Mouse (Mus musculus): ENCODE results near the gene Gm4969.

Gene Gm4969

DNA sequence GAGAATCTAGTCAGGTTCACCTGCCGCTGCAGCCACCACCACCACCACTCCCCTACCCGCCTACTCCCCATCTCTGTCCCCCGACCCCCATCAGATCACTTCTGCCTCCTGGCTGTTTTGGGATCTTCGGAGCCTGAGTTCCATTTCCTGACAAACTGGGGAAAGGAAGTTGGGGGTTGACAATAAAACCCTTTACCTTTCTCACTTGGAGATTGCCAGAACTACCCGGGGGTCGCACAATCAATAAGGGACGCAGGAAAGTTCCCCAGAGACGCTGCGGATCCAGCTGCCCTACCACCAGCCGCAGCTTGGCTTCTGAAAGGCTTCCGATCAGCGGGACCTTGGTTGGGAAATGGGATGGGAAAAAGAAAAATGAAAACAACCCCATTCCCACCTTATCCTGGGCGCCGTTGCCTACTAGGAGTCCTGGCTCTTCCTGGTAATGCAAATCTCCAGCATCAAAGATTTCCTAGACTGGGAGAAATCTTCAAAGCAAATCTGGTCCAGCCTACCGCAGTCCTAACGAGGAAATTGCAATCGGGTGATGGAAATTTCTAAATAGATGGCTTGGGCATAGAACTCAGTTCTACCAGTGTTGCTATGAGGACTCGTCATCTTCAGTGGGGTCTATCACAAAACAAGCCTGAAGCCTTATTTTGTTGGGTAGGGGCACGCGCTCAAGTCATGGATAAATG is 30.2 kb upstream of the Gm4969 start:
- TF ChIP-seq POU5F1 (IDR thresholded peaks at IDR 0.05; ENCODE audit: borderline replicate concordance, low read length): no peak
- TF ChIP-seq NANOG (IDR thresholded peaks at IDR 0.05; ENCODE audit: borderline replicate concordance, low read length): no peak
- no peak for TF ChIP-seq CTCF (conservative IDR thresholded peaks at IDR 0.05; ENCODE audit: low read length)
- Histone ChIP-seq H3K27me3 (ENCODE audit: insufficient read depth, low read length) (no peaks in the 10 kb centered on the region), H3K36me3 (ENCODE audit: insufficient read depth, low read length) (peaks cover 50% of the 10 kb centered on the region), H3K4me3 (replicated peaks; ENCODE audit: low read length) (peak overlapping the region; percentile 99), H3K4me1 (replicated peaks; ENCODE audit: low read depth, low read length) (peaks cover 40% of the 10 kb centered on the region), H3K9me3 (ENCODE audit: low read length) (no peaks in the 10 kb centered on the region)

DNA sequence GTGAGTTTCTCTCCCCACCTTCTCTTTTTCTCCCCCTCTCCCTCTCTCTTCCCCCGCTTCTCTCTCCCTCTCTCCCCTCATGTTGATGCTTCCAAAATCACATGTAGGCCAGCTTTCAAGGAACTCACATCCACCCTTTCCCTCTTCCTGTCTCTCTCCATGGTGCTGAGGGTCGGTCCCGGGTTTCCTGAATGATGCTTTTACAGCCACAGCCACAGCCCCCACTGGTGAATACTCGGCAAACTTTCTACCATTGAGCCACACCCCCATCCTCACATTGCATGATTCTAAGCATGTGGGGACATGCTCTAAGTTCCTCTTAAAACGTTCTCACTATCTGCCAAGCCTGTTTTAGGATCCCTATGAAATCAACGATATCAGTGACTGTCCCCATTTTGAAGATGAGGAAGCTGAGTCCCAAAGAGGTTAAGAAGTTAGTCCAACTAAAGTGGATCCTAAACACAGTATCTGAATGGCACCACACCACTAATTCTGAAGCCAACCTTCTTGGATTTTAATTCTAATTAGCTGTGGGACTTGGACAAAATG is 29.4 kb upstream of the Gm4969 start:
- TF ChIP-seq NANOG (IDR thresholded peaks at IDR 0.05; ENCODE audit: borderline replicate concordance, low read length) (no peak), CTCF (conservative IDR thresholded peaks at IDR 0.05; ENCODE audit: low read length) (no peak), POU5F1 (IDR thresholded peaks at IDR 0.05; ENCODE audit: borderline replicate concordance, low read length) (no peak)
- Histone ChIP-seq H3K36me3 (ENCODE audit: insufficient read depth, low read length) (peaks cover 49% of the 10 kb centered on the region), H3K4me3 (replicated peaks; ENCODE audit: low read length) (peak overlapping the region; percentile 99; the same call in 1 of the 2 replicates), H3K9me3 (ENCODE audit: low read length) (no peaks in the 10 kb centered on the region), H3K27me3 (ENCODE audit: insufficient read depth, low read length) (no peaks in the 10 kb centered on the region), H3K4me1 (replicated peaks; ENCODE audit: low read depth, low read length) (peaks cover 40% of the 10 kb centered on the region)

DNA sequence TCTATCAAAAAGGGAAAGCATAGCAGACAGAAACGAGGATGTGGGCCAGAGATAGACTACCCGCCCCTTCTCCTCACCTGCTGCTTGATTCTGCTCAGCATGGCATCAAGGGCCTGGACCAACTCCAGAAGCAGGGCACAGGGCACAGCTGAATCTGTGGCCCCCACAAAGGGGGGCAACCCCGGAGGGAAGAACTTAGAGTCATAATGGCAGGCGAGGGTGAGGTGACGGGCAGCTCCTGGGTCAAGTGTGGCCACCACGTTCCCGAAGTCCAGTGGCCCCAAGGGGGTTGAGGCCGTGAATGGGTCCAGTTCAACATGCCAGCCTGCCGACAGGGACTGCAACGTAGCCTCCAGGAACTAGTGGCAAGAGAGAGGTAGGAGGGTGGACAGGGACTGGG is 28.6 kb upstream of the Gm4969 start:
- peaks cover 36% of the 10 kb centered on the region for H3K4me1 ChIP-seq (replicated peaks; ENCODE audit: low read depth, low read length)
- no peak for TF ChIP-seq POU5F1 (IDR thresholded peaks at IDR 0.05; ENCODE audit: borderline replicate concordance, low read length)
- no peak for TF ChIP-seq NANOG (IDR thresholded peaks at IDR 0.05; ENCODE audit: borderline replicate concordance, low read length)
- TF ChIP-seq CTCF (conservative IDR thresholded peaks at IDR 0.05; ENCODE audit: low read length): no peak
- H3K4me3 ChIP-seq (replicated peaks; ENCODE audit: low read length): no peak overlapping the region
- no peaks in the 10 kb centered on the region for H3K27me3 ChIP-seq (ENCODE audit: insufficient read depth, low read length)
- H3K36me3 ChIP-seq (ENCODE audit: insufficient read depth, low read length): peaks cover 45% of the 10 kb centered on the region
- H3K9me3 ChIP-seq (ENCODE audit: low read length): no peaks in the 10 kb centered on the region

DNA sequence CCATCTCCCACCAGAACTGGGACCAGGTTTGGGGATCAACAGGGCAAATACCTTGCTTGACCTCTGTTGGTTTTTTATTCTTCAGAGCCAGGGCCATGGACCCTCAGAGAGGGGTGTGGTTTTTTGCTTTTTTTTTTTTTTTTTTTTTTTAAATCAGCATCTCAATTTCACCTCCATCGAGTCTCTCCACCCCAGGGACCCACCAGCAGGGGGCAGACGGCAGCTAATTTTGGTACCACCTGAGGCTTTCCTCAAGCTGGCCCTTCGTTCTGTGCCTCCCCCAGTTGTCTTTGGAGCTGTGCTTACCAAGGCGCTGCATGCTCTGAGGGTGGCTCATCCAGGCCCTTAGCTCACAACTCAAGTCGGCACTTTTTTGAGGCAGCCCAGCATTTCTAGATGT is 19.2 kb upstream of the Gm4969 start:
- no peaks in the 10 kb centered on the region for H3K9me3 ChIP-seq (ENCODE audit: low read length)
- peak; percentile 42; the same call in 1 of the 2 replicates for TF ChIP-seq CTCF (conservative IDR thresholded peaks at IDR 0.05; ENCODE audit: low read length)
- no peak for TF ChIP-seq NANOG (IDR thresholded peaks at IDR 0.05; ENCODE audit: borderline replicate concordance, low read length)
- H3K4me1 ChIP-seq (replicated peaks; ENCODE audit: low read depth, low read length): peaks cover 60% of the 10 kb centered on the region
- peak overlapping the region; percentile 62; the same call in 1 of the 2 replicates for H3K4me3 ChIP-seq (replicated peaks; ENCODE audit: low read length)
- no peaks in the 10 kb centered on the region for H3K27me3 ChIP-seq (ENCODE audit: insufficient read depth, low read length)
- peaks cover 62% of the 10 kb centered on the region for H3K36me3 ChIP-seq (ENCODE audit: insufficient read depth, low read length)

DNA sequence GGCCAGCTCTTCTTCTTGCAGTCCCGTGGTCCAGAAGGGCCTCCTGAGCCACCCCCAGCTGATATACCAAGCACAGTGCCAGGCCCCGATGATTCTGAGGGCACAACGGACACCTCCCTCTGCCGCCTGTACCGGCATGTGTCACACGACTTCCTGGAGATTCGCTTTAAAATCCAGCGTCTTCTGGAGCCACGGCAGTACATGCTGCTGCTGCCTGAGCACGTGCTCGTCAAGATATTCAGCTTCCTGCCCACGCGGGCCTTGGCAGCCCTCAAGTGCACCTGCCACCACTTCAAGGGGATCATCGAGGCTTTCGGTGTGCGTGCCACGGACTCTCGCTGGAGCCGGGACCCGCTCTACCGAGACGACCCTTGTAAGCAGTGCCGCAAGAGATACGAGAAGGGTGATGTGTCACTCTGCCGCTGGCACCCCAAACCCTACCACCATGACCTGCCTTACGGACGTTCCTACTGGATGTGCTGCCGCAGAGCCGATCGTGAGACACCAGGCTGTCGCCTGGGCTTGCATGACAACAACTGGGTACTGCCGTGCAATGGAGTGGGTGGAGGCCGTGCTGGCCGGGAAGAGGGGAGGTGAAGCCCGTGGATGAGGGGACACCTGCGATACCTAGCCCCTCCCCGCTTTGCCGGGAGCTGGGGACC is 18.6 kb upstream of the Gm4969 start:
- Histone ChIP-seq H3K4me3 (replicated peaks; ENCODE audit: low read length) (peak overlapping the region; percentile 62), H3K4me1 (replicated peaks; ENCODE audit: low read depth, low read length) (peaks cover 65% of the 10 kb centered on the region), H3K36me3 (ENCODE audit: insufficient read depth, low read length) (peaks cover 59% of the 10 kb centered on the region), H3K9me3 (ENCODE audit: low read length) (no peaks in the 10 kb centered on the region), H3K27me3 (ENCODE audit: insufficient read depth, low read length) (no peaks in the 10 kb centered on the region)
- TF ChIP-seq CTCF (conservative IDR thresholded peaks at IDR 0.05; ENCODE audit: low read length) (no peak), NANOG (IDR thresholded peaks at IDR 0.05; ENCODE audit: borderline replicate concordance, low read length) (no peak), POU5F1 (IDR thresholded peaks at IDR 0.05; ENCODE audit: borderline replicate concordance, low read length) (no peak)

DNA sequence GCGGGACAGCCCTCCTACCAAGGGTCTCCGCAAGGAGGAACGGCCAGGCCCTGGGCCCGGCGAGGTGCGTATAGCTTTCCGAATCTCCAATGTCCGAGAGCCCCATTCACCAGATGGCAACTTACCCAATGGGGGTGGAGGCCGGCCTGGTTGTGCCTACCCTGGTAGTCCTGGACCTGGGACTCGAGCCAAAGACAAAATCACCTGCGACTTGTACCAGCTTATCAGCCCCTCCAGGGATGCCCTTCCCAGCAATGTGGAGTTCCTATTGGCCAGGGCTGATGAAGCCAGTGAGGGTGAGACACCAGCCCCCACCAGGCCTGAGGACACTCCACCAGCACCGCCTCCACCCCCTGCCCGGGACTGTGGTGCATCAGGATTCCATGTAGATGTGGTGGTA is 18.0 kb upstream of the Gm4969 start:
- Histone ChIP-seq H3K4me1 (replicated peaks; ENCODE audit: low read depth, low read length) (peaks cover 65% of the 10 kb centered on the region), H3K9me3 (ENCODE audit: low read length) (no peaks in the 10 kb centered on the region), H3K36me3 (ENCODE audit: insufficient read depth, low read length) (peaks cover 59% of the 10 kb centered on the region), H3K27me3 (ENCODE audit: insufficient read depth, low read length) (no peaks in the 10 kb centered on the region), H3K4me3 (replicated peaks; ENCODE audit: low read length) (peak overlapping the region; percentile 62)
- TF ChIP-seq CTCF (conservative IDR thresholded peaks at IDR 0.05; ENCODE audit: low read length): peak; percentile 35
- no peak for TF ChIP-seq NANOG (IDR thresholded peaks at IDR 0.05; ENCODE audit: borderline replicate concordance, low read length)
- TF ChIP-seq POU5F1 (IDR thresholded peaks at IDR 0.05; ENCODE audit: borderline replicate concordance, low read length): no peak

DNA sequence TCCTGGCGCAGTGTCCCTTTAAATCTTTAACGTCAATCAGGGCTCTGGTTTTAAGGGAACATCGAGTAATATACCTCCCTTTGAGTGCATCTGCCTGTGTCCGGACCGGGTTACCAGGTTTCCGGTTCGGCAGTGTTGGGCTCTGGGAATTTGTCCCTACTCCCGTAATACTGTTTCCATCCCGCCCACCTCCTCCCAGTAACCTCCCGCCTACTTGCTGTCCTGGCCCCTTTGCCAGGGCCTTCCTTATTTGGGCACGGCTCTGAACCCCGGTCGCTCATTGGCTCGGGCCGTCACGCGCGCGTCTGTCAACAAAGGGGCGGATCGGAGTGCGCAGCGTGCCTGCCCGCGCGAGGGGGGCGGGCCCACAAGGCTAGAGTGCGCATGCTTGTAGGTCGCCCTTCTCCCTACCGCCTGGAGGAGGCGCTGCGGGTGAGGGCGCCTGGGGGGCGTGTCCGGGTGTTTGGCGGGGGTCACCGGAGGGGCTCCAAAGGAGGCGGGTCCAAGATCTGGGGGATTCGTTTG is 13.2 kb upstream of the Gm4969 start:
- H3K4me3 ChIP-seq (replicated peaks; ENCODE audit: low read length): peak overlapping the region; percentile 72
- H3K36me3 ChIP-seq (ENCODE audit: insufficient read depth, low read length): peaks cover 48% of the 10 kb centered on the region
- H3K27me3 ChIP-seq (ENCODE audit: insufficient read depth, low read length): no peaks in the 10 kb centered on the region
- no peaks in the 10 kb centered on the region for H3K9me3 ChIP-seq (ENCODE audit: low read length)
- TF ChIP-seq CTCF (conservative IDR thresholded peaks at IDR 0.05; ENCODE audit: low read length): peak; percentile 38; the same call in 1 of the 2 replicates
- TF ChIP-seq POU5F1 (IDR thresholded peaks at IDR 0.05; ENCODE audit: borderline replicate concordance, low read length): no peak
- H3K4me1 ChIP-seq (replicated peaks; ENCODE audit: low read depth, low read length): peaks cover 65% of the 10 kb centered on the region

DNA sequence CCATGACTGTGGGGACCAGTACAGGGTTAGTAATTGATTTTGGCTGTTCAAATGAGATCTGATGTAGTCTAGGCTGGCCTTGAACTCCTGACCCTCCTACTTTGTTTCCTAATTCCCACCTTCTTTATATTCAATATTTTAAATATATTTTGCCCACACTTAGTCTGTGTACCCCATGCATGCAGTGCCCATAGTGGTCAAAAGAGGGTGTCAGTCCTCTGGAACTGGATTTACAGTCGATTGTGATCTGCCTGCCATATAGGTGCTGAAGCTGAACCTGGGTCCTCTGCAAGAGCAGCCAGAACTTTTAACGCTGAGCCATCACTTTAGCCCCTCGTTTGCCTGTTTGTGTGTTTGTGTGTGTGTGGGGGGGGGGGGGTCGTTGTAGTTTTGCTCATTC is 12.5 kb upstream of the Gm4969 start:
- Histone ChIP-seq H3K4me3 (replicated peaks; ENCODE audit: low read length) (peak overlapping the region; percentile 66), H3K36me3 (ENCODE audit: insufficient read depth, low read length) (peaks cover 47% of the 10 kb centered on the region), H3K4me1 (replicated peaks; ENCODE audit: low read depth, low read length) (peaks cover 61% of the 10 kb centered on the region), H3K9me3 (ENCODE audit: low read length) (no peaks in the 10 kb centered on the region), H3K27me3 (ENCODE audit: insufficient read depth, low read length) (no peaks in the 10 kb centered on the region)
- TF ChIP-seq NANOG (IDR thresholded peaks at IDR 0.05; ENCODE audit: borderline replicate concordance, low read length): no peak
- peak; percentile 47 for TF ChIP-seq CTCF (conservative IDR thresholded peaks at IDR 0.05; ENCODE audit: low read length)
